Mouse (Mus musculus): Measurements from ENCODE around the gene Egfl7. TPM values are rescaled to one million over a fixed set of nuclear protein-coding genes. Genes with fewer than 3 reads are reported as not detected.

Gene Egfl7
- polyA plus RNA-seq, 1 experiment, result 196 TPM

- 0 out of 2 replicates have a peak overlapping the region, but pooled peaks have one; percentile 7 for H3K4me3 ChIP-seq (ENCODE audit: extremely low read depth, insufficient read depth, insufficient read length)
- no peak for DNase-seq (ENCODE audit: low read depth in 1 of 2, low spot score in 2 of 2)
- TF ChIP-seq CTCF (IDR thresholded peaks at IDR 0.05; ENCODE audit: extremely low read depth, insufficient read depth, insufficient read length, insufficient replicate concordance) (no peak), POLR2A (IDR thresholded peaks at IDR 0.05; ENCODE audit: low read depth, low read length) (no peak)
- no peaks in the 10 kb centered on the region for H3K27me3 ChIP-seq (ENCODE audit: control insufficient read depth, insufficient read depth, low read length)
- H3K36me3 ChIP-seq (ENCODE audit: control insufficient read depth, insufficient read depth, low read length), result no peaks in the 10 kb centered on the region
- WGBS, result 91% methylated on average over 10 of the region's 10 CpGs
- H3K4me1 ChIP-seq (ENCODE audit: control insufficient read depth, insufficient read depth, insufficient read length), result peaks cover 3% of the 10 kb centered on the region; the same call in 1 of the 2 replicates
- H3K27ac ChIP-seq (ENCODE audit: insufficient read depth, low read length), result no peak overlapping the region
Measured at GRCm38 (mm10) chr2:26589284-26589683, 9.5 kb downstream of the Egfl7 start.

GRCm38 (mm10) chr2:26590282-26590681 lies 10.5 kb downstream of the Egfl7 start:
- Histone ChIP-seq H3K27me3 (ENCODE audit: control insufficient read depth, insufficient read depth, low read length) (no peaks in the 10 kb centered on the region), H3K4me3 (ENCODE audit: extremely low read depth, insufficient read depth, insufficient read length) (no peak overlapping the region), H3K36me3 (ENCODE audit: control insufficient read depth, insufficient read depth, low read length) (no peaks in the 10 kb centered on the region), H3K27ac (ENCODE audit: insufficient read depth, low read length) (no peak overlapping the region), H3K4me1 (ENCODE audit: control insufficient read depth, insufficient read depth, insufficient read length) (peaks cover 3% of the 10 kb centered on the region; the same call in 1 of the 2 replicates)
- 88% methylated on average over 7 of the region's 7 CpGs for WGBS
- TF ChIP-seq CTCF (IDR thresholded peaks at IDR 0.05; ENCODE audit: extremely low read depth, insufficient read depth, insufficient read length, insufficient replicate concordance) (no peak), POLR2A (IDR thresholded peaks at IDR 0.05; ENCODE audit: low read depth, low read length) (no peak)
- no peak for DNase-seq (ENCODE audit: low read depth in 1 of 2, low spot score in 2 of 2)

- Histone ChIP-seq H3K27me3 (ENCODE audit: control insufficient read depth, insufficient read depth, low read length) (no peaks in the 10 kb centered on the region), H3K4me3 (ENCODE audit: extremely low read depth, insufficient read depth, insufficient read length) (no peak overlapping the region), H3K4me1 (ENCODE audit: control insufficient read depth, insufficient read depth, insufficient read length) (peaks cover 3% of the 10 kb centered on the region; the same call in 1 of the 2 replicates), H3K36me3 (ENCODE audit: control insufficient read depth, insufficient read depth, low read length) (no peaks in the 10 kb centered on the region), H3K27ac (ENCODE audit: insufficient read depth, low read length) (no peak overlapping the region)
- no peak for DNase-seq (ENCODE audit: low read depth in 1 of 2, low spot score in 2 of 2)
- TF ChIP-seq POLR2A (IDR thresholded peaks at IDR 0.05; ENCODE audit: low read depth, low read length) (no peak), CTCF (IDR thresholded peaks at IDR 0.05; ENCODE audit: extremely low read depth, insufficient read depth, insufficient read length, insufficient replicate concordance) (no peak)
- WGBS, result 92% methylated on average over 7 of the region's 7 CpGs
Measured at GRCm38 (mm10) chr2:26590962-26591361, 11.1 kb downstream of the Egfl7 start.

GRCm38 (mm10) chr2:26591416-26591815 lies 11.6 kb downstream of the Egfl7 start:
- no peak for TF ChIP-seq POLR2A (IDR thresholded peaks at IDR 0.05; ENCODE audit: low read depth, low read length)
- no peak for TF ChIP-seq CTCF (IDR thresholded peaks at IDR 0.05; ENCODE audit: extremely low read depth, insufficient read depth, insufficient read length, insufficient replicate concordance)
- H3K27me3 ChIP-seq (ENCODE audit: control insufficient read depth, insufficient read depth, low read length), result no peaks in the 10 kb centered on the region
- DNase-seq (ENCODE audit: low read depth in 1 of 2, low spot score in 2 of 2), result no peak
- H3K36me3 ChIP-seq (ENCODE audit: control insufficient read depth, insufficient read depth, low read length), result no peaks in the 10 kb centered on the region
- no peak overlapping the region for H3K27ac ChIP-seq (ENCODE audit: insufficient read depth, low read length)
- 83% methylated on average over 12 of the region's 12 CpGs for WGBS
- H3K4me3 ChIP-seq (ENCODE audit: extremely low read depth, insufficient read depth, insufficient read length), result no peak overlapping the region
- peaks cover 3% of the 10 kb centered on the region; the same call in 1 of the 2 replicates for H3K4me1 ChIP-seq (ENCODE audit: control insufficient read depth, insufficient read depth, insufficient read length)

- Histone ChIP-seq H3K27ac (ENCODE audit: insufficient read depth, low read length) (no peak overlapping the region), H3K4me3 (ENCODE audit: extremely low read depth, insufficient read depth, insufficient read length) (no peak overlapping the region), H3K36me3 (ENCODE audit: control insufficient read depth, insufficient read depth, low read length) (no peaks in the 10 kb centered on the region), H3K4me1 (ENCODE audit: control insufficient read depth, insufficient read depth, insufficient read length) (no peaks in the 10 kb centered on the region), H3K27me3 (ENCODE audit: control insufficient read depth, insufficient read depth, low read length) (no peaks in the 10 kb centered on the region)
- no peak for DNase-seq (ENCODE audit: low read depth in 1 of 2, low spot score in 2 of 2)
- whole genome bisulfite sequencing, result 75% methylated on average over 9 of the region's 9 CpGs
- no peak for TF ChIP-seq POLR2A (IDR thresholded peaks at IDR 0.05; ENCODE audit: low read depth, low read length)
- no peak for TF ChIP-seq CTCF (IDR thresholded peaks at IDR 0.05; ENCODE audit: extremely low read depth, insufficient read depth, insufficient read length, insufficient replicate concordance)
Measured at GRCm38 (mm10) chr2:26593211-26594021, 13.6 kb downstream of the Egfl7 start.

- Histone ChIP-seq H3K4me3 (ENCODE audit: extremely low read depth, insufficient read depth, insufficient read length) (no peak overlapping the region), H3K36me3 (ENCODE audit: control insufficient read depth, insufficient read depth, low read length) (no peaks in the 10 kb centered on the region), H3K27ac (ENCODE audit: insufficient read depth, low read length) (no peak overlapping the region), H3K4me1 (ENCODE audit: control insufficient read depth, insufficient read depth, insufficient read length) (no peaks in the 10 kb centered on the region), H3K27me3 (ENCODE audit: control insufficient read depth, insufficient read depth, low read length) (no peaks in the 10 kb centered on the region)
- 54% methylated on average over 9 of the region's 9 CpGs for WGBS
- peak; percentile 43; the same call in 1 of the 2 replicates for TF ChIP-seq CTCF (IDR thresholded peaks at IDR 0.05; ENCODE audit: extremely low read depth, insufficient read depth, insufficient read length, insufficient replicate concordance)
- TF ChIP-seq POLR2A (IDR thresholded peaks at IDR 0.05; ENCODE audit: low read depth, low read length), result no peak
- peak; percentile 52 to 74 for DNase-seq (ENCODE audit: low read depth in 1 of 2, low spot score in 2 of 2)
Measured at GRCm38 (mm10) chr2:26594022-26594346, 14.2 kb downstream of the Egfl7 start.

- Histone ChIP-seq H3K4me1 (ENCODE audit: control insufficient read depth, insufficient read depth, insufficient read length) (no peaks in the 10 kb centered on the region), H3K36me3 (ENCODE audit: control insufficient read depth, insufficient read depth, low read length) (no peaks in the 10 kb centered on the region), H3K4me3 (ENCODE audit: extremely low read depth, insufficient read depth, insufficient read length) (no peak overlapping the region), H3K27me3 (ENCODE audit: control insufficient read depth, insufficient read depth, low read length) (no peaks in the 10 kb centered on the region), H3K27ac (ENCODE audit: insufficient read depth, low read length) (no peak overlapping the region)
- no peak for DNase-seq (ENCODE audit: low read depth in 1 of 2, low spot score in 2 of 2)
- WGBS, result 82% methylated on average over 7 of the region's 7 CpGs
- TF ChIP-seq POLR2A (IDR thresholded peaks at IDR 0.05; ENCODE audit: low read depth, low read length) (no peak), CTCF (IDR thresholded peaks at IDR 0.05; ENCODE audit: extremely low read depth, insufficient read depth, insufficient read length, insufficient replicate concordance) (no peak)
Measured at GRCm38 (mm10) chr2:26594461-26594933, 14.7 kb downstream of the Egfl7 start.
